Comparison of ENCODE assay signal across 9 mouse cellular contexts in the genomic region with DNA sequence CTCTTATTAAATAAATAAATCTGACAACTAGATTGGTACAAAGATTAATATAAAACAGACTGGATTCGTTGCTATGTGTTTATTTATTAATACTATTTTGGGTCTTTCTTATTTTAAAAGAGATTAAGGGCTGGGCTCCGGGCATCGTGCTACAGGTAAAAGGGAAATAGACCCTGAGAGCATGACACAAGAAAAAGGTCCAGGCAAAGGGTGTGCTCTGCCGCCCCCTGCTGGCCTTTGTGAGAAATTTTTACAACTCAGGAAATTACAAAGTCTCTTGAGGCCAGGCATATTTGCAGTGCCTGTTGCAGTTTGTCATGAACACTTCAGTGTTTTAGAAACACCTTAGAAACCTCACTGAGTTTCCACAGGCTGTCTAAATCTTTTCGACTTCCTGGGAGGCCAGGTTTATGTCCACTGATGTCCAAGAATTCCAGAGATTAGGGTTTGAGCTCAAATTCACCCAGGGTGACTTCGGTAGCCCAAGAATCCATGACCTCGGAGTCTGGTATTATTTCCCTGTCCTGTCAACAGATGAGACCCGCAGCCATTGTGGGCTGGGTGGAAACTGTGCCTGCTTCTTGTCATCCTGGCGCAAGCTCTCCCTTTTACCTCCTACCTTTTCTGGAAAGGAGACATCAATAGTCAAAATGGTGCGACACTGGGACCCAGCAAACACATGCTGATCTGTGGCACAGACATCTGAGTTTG. TPM values are rescaled to one million over a fixed set of nuclear protein-coding genes. Genes with fewer than 3 reads are reported as not detected.
DNase-seq lines count a peak whose midpoint lies in the region; ATAC-seq and TF ChIP-seq lines count a peak whose summit lies in the region.
"Had no signal": no experiment of that assay in that cellular context is flagged by ENCODE, and none has a peak within 500 bp of the region (broad histone marks: within the 10 kb centered on the region; RNA-seq: fewer than 3 reads in every experiment).

No protein-coding gene starts in this region.

- H3K36me3 ChIP-seq in kidney, adult 2 months (ENCODE audit: control insufficient read depth, insufficient read depth, low read length), result no peaks in the 10 kb centered on the region
- no peaks in the 10 kb centered on the region for H3K36me3 ChIP-seq in ES-Bruce4 (ENCODE audit: control insufficient read depth, insufficient read depth, low read length, poor library complexity, severe bottlenecking)
- H3K36me3 ChIP-seq in forebrain, postnatal 0 days (ENCODE audit: insufficient read depth), result no peaks in the 10 kb centered on the region
- H3K36me3 ChIP-seq in lung, postnatal 0 days (ENCODE audit: insufficient read depth, low read length), result no peaks in the 10 kb centered on the region
- H3K36me3 ChIP-seq: heart, embryonic 13.5 days had no signal

- no peaks in the 10 kb centered on the region for H3K4me1 ChIP-seq in kidney, adult 2 months (ENCODE audit: control insufficient read depth, insufficient read depth, low read length)
- no peaks in the 10 kb centered on the region for H3K4me1 ChIP-seq in ES-Bruce4 (ENCODE audit: control insufficient read depth, insufficient read depth, low read length)
- no peaks in the 10 kb centered on the region for H3K4me1 ChIP-seq in forebrain, postnatal 0 days (ENCODE audit: insufficient read depth)
- H3K4me1 ChIP-seq in lung, postnatal 0 days (ENCODE audit: insufficient read depth, low read depth, low read length), result no peaks in the 10 kb centered on the region
- H3K4me1 ChIP-seq: heart, embryonic 13.5 days had no signal

- H3K4me3 ChIP-seq in kidney, adult 2 months (ENCODE audit: insufficient read depth, low read depth, low read length), result no peak overlapping the region
- H3K4me3 ChIP-seq in ES-Bruce4 (ENCODE audit: low read depth, low read length), result no peak overlapping the region
- H3K4me3 ChIP-seq in forebrain, postnatal 0 days (ENCODE audit: low read depth, low read length), result no peak overlapping the region
- H3K4me3 ChIP-seq in lung, postnatal 0 days (ENCODE audit: low read depth, low read length), result no peak overlapping the region
- H3K4me3 ChIP-seq: heart, embryonic 13.5 days had no signal

- H3K4me2 ChIP-seq in forebrain, postnatal 0 days (ENCODE audit: low read depth), result no peak overlapping the region
- no peak overlapping the region for H3K4me2 ChIP-seq in lung, postnatal 0 days (replicated peaks; ENCODE audit: low read depth, low read length)
- H3K4me2 ChIP-seq: heart, embryonic 13.5 days had no signal

- ATAC-seq in forebrain, postnatal 0 days, result no peak
- ATAC-seq in lung, postnatal 0 days, result no peak

- no peaks in the 10 kb centered on the region for H3K27me3 ChIP-seq in kidney, adult 2 months (replicated peaks; ENCODE audit: control insufficient read depth, insufficient read depth, low read length)
- no peaks in the 10 kb centered on the region for H3K27me3 ChIP-seq in ES-Bruce4 (ENCODE audit: control insufficient read depth, insufficient read depth, low read length, poor library complexity, severe bottlenecking)
- no peaks in the 10 kb centered on the region for H3K27me3 ChIP-seq in forebrain, postnatal 0 days (ENCODE audit: insufficient read depth, low read length)
- H3K27me3 ChIP-seq in lung, postnatal 0 days (replicated peaks; ENCODE audit: insufficient read depth, low read length), result no peaks in the 10 kb centered on the region

- no peak for TF ChIP-seq EP300 in ES-Bruce4 (IDR thresholded peaks at IDR 0.05; ENCODE audit: insufficient read depth, low read depth, low read length)
- no peak for TF ChIP-seq EP300 in lung, postnatal 0 days (IDR thresholded peaks at IDR 0.05)

- peak; percentile 53 for DNase-seq in kidney, adult 2 months
- DNase-seq in kidney, adult 11 months, result no peak
- DNase-seq in adrenal gland, postnatal 14 days, result peak; percentile 62
- DNase-seq in forebrain, postnatal 0 days, result peak; percentile 80
- peak; percentile 81 for DNase-seq in lung, postnatal 0 days (ENCODE audit: low spot score)
- DNase-seq in right cerebral cortex, adult 2 months (ENCODE audit: low spot score in 2 of 2), result peak; percentile 41 to 56
- DNase-seq in gastrocnemius, postnatal 25 days, result no peak

- H3K27ac ChIP-seq in kidney, adult 2 months (ENCODE audit: insufficient read depth, low read depth, low read length), result no peak overlapping the region
- no peak overlapping the region for H3K27ac ChIP-seq in ES-Bruce4 (ENCODE audit: insufficient read depth, low read length)
- no peak overlapping the region for H3K27ac ChIP-seq in forebrain, postnatal 0 days (ENCODE audit: low read depth, low read length)
- no peak overlapping the region for H3K27ac ChIP-seq in lung, postnatal 0 days (ENCODE audit: low read length)
- H3K27ac ChIP-seq: heart, embryonic 13.5 days had no signal

- no peak for TF ChIP-seq POLR2A in kidney, adult 2 months (IDR thresholded peaks at IDR 0.05; ENCODE audit: low read depth, low read length)
- TF ChIP-seq POLR2A in ES-Bruce4 (IDR thresholded peaks at IDR 0.05; ENCODE audit: insufficient read depth, low read length), result no peak

- H3K9ac ChIP-seq in ES-Bruce4 (ENCODE audit: low read depth, poor library complexity, severe bottlenecking), result no peak overlapping the region
- no peak overlapping the region for H3K9ac ChIP-seq in forebrain, postnatal 0 days
- no peak overlapping the region for H3K9ac ChIP-seq in lung, postnatal 0 days (replicated peaks; ENCODE audit: low read depth)
- H3K9ac ChIP-seq: heart, embryonic 13.5 days had no signal

- H3K9me3 ChIP-seq in ES-Bruce4 (replicated peaks; ENCODE audit: control insufficient read depth, insufficient read depth, low read length, poor library complexity, severe bottlenecking), result no peaks in the 10 kb centered on the region
- H3K9me3 ChIP-seq in forebrain, postnatal 0 days (ENCODE audit: low read length), result no peaks in the 10 kb centered on the region
- no peaks in the 10 kb centered on the region for H3K9me3 ChIP-seq in lung, postnatal 0 days (ENCODE audit: low read length)
- H3K9me3 ChIP-seq: heart, embryonic 13.5 days had no signal

- TF ChIP-seq CTCF in kidney, adult 2 months (conservative IDR thresholded peaks at IDR 0.05; ENCODE audit: insufficient read depth, insufficient read length, low read depth, low read length), result peak; percentile 83
- TF ChIP-seq CTCF in ES-Bruce4 (IDR thresholded peaks at IDR 0.05; ENCODE audit: low read depth, low read length), result peak; percentile 66
- TF ChIP-seq CTCF in forebrain, postnatal 0 days (IDR thresholded peaks at IDR 0.05; ENCODE audit: low read depth), result peak; percentile 86
- peak; percentile 85 for TF ChIP-seq CTCF in lung, postnatal 0 days (IDR thresholded peaks at IDR 0.05)

- 40% methylated on average over 10 of the region's 10 CpGs for WGBS in kidney, adult 2 months
- whole genome bisulfite sequencing in forebrain, postnatal 0 days, result 44% methylated on average over 10 of the region's 10 CpGs
- 36% methylated on average over 10 of the region's 10 CpGs for WGBS in lung, postnatal 0 days

RNA-seq across cellular contexts. Expression of a gene that starts 24.0 kb away (rescaled TPM):
- 32.3 and 33.2 TPM in 2 replicates for polyA plus RNA-seq in kidney, adult 2 months (2012; rRNA removed)
- polyA plus RNA-seq in ES-Bruce4 (2011; ENCODE audit: insufficient read depth, insufficient read length, low read depth, missing spikeins), result 74.1 and 76.5 TPM in 2 replicates
- total RNA-seq in adrenal gland, postnatal 14 days (2021), result 39.5 and 41.3 TPM in 2 replicates
- total RNA-seq in forebrain, postnatal 0 days (2014; rRNA removed), result 63.9 and 79.9 TPM in 2 replicates
- 39.1 and 48.9 TPM in 2 replicates for polyA plus RNA-seq in forebrain, postnatal 0 days (2015; fragmentation: Nextera tagmentation; extraction: Ambion mirVana)
- polyA plus RNA-seq in lung, postnatal 0 days (2015; fragmentation: Nextera tagmentation; extraction: Ambion mirVana), result 45.6 and 49.7 TPM in 2 replicates
- 10 to 100 TPM; 18.0 to 20.7 TPM for total RNA-seq in gastrocnemius, postnatal 25 days (2021)

RNA-seq across cellular contexts. Expression of a gene that starts 49.9 kb away (rescaled TPM):
- polyA plus RNA-seq in kidney, adult 2 months (2012; rRNA removed), result 2.6 and 3.8 TPM in 2 replicates
- not detected in 2 replicates for polyA plus RNA-seq in ES-Bruce4 (2011; ENCODE audit: insufficient read depth, insufficient read length, low read depth, missing spikeins)
- 0.63 and 0.86 TPM in 2 replicates for total RNA-seq in adrenal gland, postnatal 14 days (2021)
- total RNA-seq in forebrain, postnatal 0 days (2014; rRNA removed), result 0.38 and 0.62 TPM in 2 replicates
- polyA plus RNA-seq in forebrain, postnatal 0 days (2015; fragmentation: Nextera tagmentation; extraction: Ambion mirVana), result 0.30 and 0.64 TPM in 2 replicates
- 0.51 and 1.1 TPM in 2 replicates for polyA plus RNA-seq in lung, postnatal 0 days (2015; fragmentation: Nextera tagmentation; extraction: Ambion mirVana)
- not detected for total RNA-seq in gastrocnemius, postnatal 25 days (2021)
- polyA plus RNA-seq: heart, embryonic 13.5 days had no signal

Comparison
In these comparisons a context has a peak if more than half of its experiments do, and no peak if none do; other contexts are left out.
1. DNase-seq: peak in kidney, adult 2 months (single experiment), adrenal gland, postnatal 14 days (single experiment), forebrain, postnatal 0 days (single experiment), lung, postnatal 0 days (single experiment) and right cerebral cortex, adult 2 months (2 of 2); none in kidney, adult 11 months (single experiment) and gastrocnemius, postnatal 25 days (single experiment).
2. Peak in every context shown above with its lines, with median percentiles within 50 percentile points of each other: CTCF ChIP-seq.